Mouse (Mus musculus): Measurements from ENCODE around the gene Syt11. TPM values are rescaled to one million over a fixed set of nuclear protein-coding genes. Genes with fewer than 3 reads are reported as not detected.
A peak's percentile ranks its signal among the peaks of the same experiment; 100 is the strongest.
"Not testable (repeated sequence)": the region's sequence is repeated elsewhere in the genome, so short reads cannot be mapped to it uniquely, and the experiment has no call there.

Gene Syt11
- total RNA-seq (2021), result 1 to 10 TPM; 8.3 to 10.0 TPM
- long read RNA-seq, experiment 1, full-length matches to known transcripts, result 1 of 3 reads
- long read RNA-seq, experiment 1, partial matches to known transcripts, result 1 of 3 reads
- long read RNA-seq, experiment 1, other reads (novel, unspliced or antisense), result 1 of 3 reads
- long read RNA-seq, experiment 2, full-length matches to known transcripts, result 2 of 7 reads
- long read RNA-seq, experiment 2, partial matches to known transcripts, result 1 of 7 reads
- long read RNA-seq, experiment 2, other reads (novel, unspliced or antisense), result 4 of 7 reads

DNA sequence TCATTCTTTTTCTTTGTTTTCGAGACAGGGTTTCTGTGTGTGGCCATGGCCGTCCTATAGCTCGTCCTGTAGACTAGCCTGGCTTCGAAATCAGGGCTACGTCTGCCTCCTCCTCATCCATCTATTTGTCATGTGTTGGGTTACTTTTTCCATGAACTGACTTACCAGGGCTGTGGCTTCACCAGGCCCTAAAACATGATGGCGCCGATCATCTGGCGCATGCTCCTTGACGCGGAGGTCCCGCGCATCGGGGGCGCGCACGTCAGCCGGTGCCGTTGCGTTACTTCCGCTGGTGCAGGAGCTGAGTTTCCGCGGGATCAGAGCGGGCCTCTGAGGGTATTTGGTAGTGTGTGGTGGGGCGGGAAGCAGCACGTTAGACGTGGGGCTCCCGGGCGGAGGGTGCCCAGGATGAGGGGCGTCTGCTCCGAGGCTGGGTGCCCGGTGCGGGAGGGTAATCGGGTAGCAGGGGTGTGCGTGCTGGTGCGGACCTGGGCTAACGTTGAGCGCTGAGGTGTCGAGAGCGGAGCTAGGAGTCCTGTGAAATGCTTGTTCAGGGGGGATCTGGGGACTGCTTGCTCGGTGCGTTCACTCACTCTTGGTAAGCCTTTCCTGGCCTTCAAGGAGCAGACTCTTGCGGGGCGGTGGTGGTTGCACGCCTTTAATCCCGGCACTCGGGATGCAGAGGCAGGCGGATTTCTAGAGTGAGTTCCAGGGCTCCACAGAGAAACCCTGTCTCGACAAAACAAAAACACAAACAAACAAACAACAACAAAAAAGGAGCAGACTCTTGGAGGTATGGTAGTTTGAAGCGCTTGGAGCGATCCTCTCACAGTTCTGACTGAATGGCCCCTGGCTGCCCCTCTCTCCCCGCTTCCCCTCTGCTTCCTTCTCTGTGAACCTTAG lies at the start of gene Syt11:
Gene Syt11, minus strand, starts transcription at position 226 of the 903 bp plus-strand sequence.
- DNase-seq (ENCODE audit: low spot score in 2 of 2), result peak in 1 of 2 experiments; percentile 20

- no peak for DNase-seq (ENCODE audit: low spot score in 2 of 2)
These were observed 29.1 kb upstream of the Syt11 start for GRCm38 (mm10) chr3:88803910-88804540.

DNA sequence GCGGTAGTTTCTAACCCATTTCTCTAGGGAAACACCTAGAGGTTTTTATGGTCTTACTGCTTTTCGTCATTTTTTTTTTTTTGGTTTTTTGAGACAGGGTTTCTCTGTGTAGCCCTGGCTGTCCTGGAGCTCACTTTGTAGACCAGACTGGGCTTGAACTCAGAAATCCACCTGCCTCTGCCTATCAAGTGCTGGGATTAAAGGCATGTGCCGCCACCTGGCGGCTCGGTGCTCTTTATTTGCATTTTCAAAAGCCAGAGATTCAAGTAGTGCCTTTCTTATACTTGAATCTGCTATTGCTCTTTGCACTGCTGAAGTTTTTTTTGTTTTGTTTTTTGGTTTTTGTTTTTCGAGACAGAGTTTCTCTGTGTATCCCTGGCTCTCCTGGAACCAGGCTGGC lies 22.5 kb upstream of the Syt11 start:
- DNase-seq (ENCODE audit: low spot score in 2 of 2), result not testable (repeated sequence)

GRCm38 (mm10) chr3:88788033-88788432 lies 13.1 kb upstream of the Syt11 start:
- not testable (repeated sequence) for DNase-seq (ENCODE audit: low spot score in 2 of 2)

- DNase-seq (ENCODE audit: low spot score in 2 of 2), result not testable (repeated sequence)
These were observed 11.8 kb upstream of the Syt11 start for GRCm38 (mm10) chr3:88786805-88787204.

- DNase-seq (ENCODE audit: low spot score in 2 of 2), result not testable (repeated sequence)
These were observed 11.4 kb upstream of the Syt11 start for GRCm38 (mm10) chr3:88786323-88786722.

DNA sequence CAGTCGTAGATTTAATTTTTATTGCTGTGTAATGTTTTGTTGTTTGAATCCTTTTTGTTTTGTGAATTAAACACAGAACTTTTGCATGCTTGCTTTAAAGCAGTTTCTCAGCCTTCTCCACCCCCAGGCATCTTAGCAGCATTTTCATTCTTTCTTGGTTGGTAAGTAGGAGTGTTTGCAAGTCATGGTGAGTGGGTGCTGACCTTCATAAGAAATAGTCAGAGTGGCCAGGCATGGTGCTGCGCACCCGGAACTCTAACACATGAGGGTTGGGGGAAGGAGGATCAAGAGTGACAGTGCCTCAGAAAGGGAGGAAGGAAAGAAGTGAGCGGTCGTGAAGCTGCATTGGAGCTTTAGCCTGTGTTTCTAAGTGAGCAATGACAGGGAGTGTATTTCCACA lies 9.9 kb upstream of the Syt11 start:
- DNase-seq (ENCODE audit: low spot score in 2 of 2), result no peak

GRCm38 (mm10) chr3:88773163-88773562 lies 1.8 kb downstream of the Syt11 start:
- peak in 1 of 2 experiments; percentile 15 for DNase-seq (ENCODE audit: low spot score in 2 of 2)

DNA sequence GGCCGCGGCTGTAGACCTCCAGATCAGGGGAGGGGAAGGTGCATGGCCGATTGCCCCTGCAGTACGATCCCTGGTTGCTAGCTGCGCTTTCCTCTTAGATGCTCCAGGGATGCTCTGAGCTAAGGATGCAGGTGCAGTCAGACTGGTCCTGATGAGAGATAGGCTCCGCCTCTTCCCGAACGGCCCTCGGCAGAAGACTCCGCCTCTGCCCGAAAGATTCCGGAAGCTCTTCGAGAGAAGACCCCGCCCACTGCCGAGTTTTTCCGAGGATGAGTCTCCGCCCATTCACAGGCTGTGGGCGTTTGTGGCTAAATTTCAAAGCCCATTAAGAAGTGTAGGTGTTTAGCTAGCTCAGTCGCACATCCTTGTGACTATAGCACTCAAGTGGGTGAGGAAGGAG lies 2.6 kb downstream of the Syt11 start:
- peak; percentile 73 to 74 for DNase-seq (ENCODE audit: low spot score in 2 of 2)

GRCm38 (mm10) chr3:88771941-88772280 lies 3.1 kb downstream of the Syt11 start:
- DNase-seq (ENCODE audit: low spot score in 2 of 2), result peak in 1 of 2 experiments; percentile 21

DNA sequence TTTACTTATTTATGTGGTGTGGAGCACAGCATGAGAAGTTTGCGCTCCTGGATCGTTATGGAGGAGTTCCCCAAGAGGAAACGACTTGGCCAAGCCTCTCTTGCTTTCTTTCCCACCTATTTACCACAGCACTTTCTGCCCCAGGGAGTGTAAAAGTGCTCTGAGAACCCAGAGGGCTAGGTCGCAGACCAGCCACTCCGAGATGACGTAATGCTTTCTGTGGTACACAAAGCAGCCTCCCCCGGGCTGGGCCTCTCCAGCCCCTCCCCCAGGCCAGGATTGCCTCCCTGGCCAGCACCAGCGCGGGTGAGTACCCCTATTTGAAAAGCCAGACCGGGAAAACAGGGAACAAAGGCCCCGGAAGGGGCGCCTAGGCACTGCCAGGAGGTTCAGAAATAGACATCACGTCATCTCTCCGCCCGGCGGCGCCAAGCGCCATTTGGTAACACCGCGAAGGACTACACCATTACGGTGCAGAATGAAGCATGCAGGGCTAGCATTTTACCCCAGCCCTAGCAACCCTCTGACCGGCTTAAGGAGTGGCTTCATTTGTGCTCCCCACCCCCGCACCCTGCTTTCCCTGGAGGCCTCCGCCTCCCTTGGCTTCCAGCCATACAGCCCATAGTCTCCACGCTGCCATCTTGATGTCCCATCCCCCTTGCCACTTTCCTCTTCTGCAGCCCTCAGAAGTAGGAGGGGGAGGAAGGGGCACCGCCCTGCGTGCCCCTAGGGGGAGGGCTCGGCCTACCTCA lies 3.6 kb downstream of the Syt11 start:
- DNase-seq (ENCODE audit: low spot score in 2 of 2), result peak; percentile 28 to 30

GRCm38 (mm10) chr3:88762401-88762831 lies 12.5 kb downstream of the Syt11 start:
- DNase-seq (ENCODE audit: low spot score in 2 of 2), result no peak

GRCm38 (mm10) chr3:88761619-88762018 lies 13.3 kb downstream of the Syt11 start:
- no peak for DNase-seq (ENCODE audit: low spot score in 2 of 2)

- peak in 1 of 2 experiments; percentile 43 for DNase-seq (ENCODE audit: low spot score in 2 of 2)
These were observed 16.9 kb downstream of the Syt11 start for GRCm38 (mm10) chr3:88758045-88758500.

DNA sequence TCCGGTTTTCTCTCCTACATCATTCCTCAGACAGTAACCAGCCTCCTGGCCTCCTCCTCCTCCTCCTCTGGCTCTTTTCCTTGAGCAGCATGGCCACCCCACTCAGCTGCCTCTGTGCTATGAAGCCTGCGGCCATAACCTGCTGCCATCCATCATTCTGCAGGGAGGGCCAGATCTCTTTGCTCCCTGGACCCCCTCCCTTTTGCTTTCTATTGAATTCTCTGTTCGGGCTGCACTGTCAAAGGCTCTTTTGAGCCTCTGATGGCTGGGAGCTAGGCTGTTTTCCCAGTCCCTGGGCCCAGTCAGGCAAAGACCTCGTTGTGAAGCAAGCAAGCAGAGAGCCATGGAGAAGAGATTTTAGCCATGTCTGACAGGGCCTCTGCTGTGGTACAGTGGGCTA lies 18.7 kb downstream of the Syt11 start:
- DNase-seq (ENCODE audit: low spot score in 2 of 2), result no peak

GRCm38 (mm10) chr3:88755541-88755940 lies 19.4 kb downstream of the Syt11 start:
- DNase-seq (ENCODE audit: low spot score in 2 of 2), result no peak

- no peak for DNase-seq (ENCODE audit: low spot score in 2 of 2)
These were observed 20.7 kb downstream of the Syt11 start for GRCm38 (mm10) chr3:88754283-88754682.

GRCm38 (mm10) chr3:88746871-88747231 lies 28.1 kb downstream of the Syt11 start:
- DNase-seq (ENCODE audit: low spot score in 2 of 2), result no peak

- no peak for DNase-seq (ENCODE audit: low spot score in 2 of 2)
These were observed 28.7 kb downstream of the Syt11 start for GRCm38 (mm10) chr3:88746139-88746870.

DNA sequence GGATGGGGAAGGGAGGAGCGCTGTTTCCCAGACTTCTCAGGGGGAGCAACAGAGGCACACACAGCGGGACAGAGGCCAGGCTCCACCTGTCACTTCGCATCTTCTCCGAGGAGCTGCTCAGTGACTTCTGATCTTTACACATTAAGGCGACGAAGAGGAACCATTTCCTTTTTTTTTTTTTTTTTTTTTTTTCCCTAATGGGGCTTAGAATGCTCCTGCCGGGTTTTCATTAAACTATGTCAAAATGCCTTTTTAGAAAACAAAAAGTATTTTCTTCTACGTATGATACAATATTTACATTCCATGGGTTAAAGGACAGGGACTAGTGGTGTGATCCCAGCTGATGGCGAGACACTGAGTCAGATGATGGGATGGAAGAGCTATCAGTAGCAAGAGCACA lies 29.4 kb downstream of the Syt11 start:
- DNase-seq (ENCODE audit: low spot score in 2 of 2), result no peak

Measured in adrenal gland, adult 18-20 months (tissue).